Mouse (Mus musculus) E14TG2a.4 (cell line): ENCODE results near the gene Bbs12.

Source experiments
- CTCF ChIP-seq: conservative IDR thresholded peaks from 2 replicates; pipeline ENCODE4 v1.5.1; 2014; ENCODE audit warnings: low read length
- NANOG ChIP-seq: IDR thresholded peaks from 2 replicates; pipeline ENCODE4 v1.6.1; 2014; ENCODE audit warnings: borderline replicate concordance, low read length, mixed read lengths
- POU5F1 ChIP-seq: IDR thresholded peaks from 2 replicates; pipeline ENCODE4 v1.6.1; 2014; ENCODE audit warnings: low read length, borderline replicate concordance

GRCm38 (mm10) chr3:37271209-37271608 is 41.1 kb upstream of the Bbs12 start:
- TF ChIP-seq CTCF, result peak; percentile 94
- no peak for TF ChIP-seq POU5F1
- TF ChIP-seq NANOG, result no peak
